Mouse (Mus musculus): ENCODE data around the gene Syt16. TPM values are rescaled to one million over a fixed set of nuclear protein-coding genes. Genes with fewer than 3 reads are reported as not detected.

The Syt16 gene
- polyA plus RNA-seq, 1 experiment from 2014 or later: 5.7 TPM

- Histone ChIP-seq H3K27me3 (peaks cover 7% of the 10 kb centered on the region), H3K4me3 (replicated peaks) (no peak overlapping the region), H3K9ac (replicated peaks) (no peak overlapping the region), H3K4me2 (no peak overlapping the region), H3K27ac (no peak overlapping the region), H3K4me1 (replicated peaks) (peaks cover 3% of the 10 kb centered on the region; the same call in 1 of the 2 replicates), H3K9me3 (no peaks in the 10 kb centered on the region), H3K36me3 (no peaks in the 10 kb centered on the region)
- 55% methylated on average over 7 of the region's 7 CpGs for WGBS
- ATAC-seq (ENCODE audit: insufficient number of reproducible peaks, insufficient read depth, low FRiP score, low TSS enrichment, low read depth): no peak
Observed at GRCm38 (mm10) chr12:74014739-74015270, 17.3 kb downstream of the Syt16 start.

GRCm38 (mm10) chr12:74015491-74015890, 18.0 kb downstream of the Syt16 start:
- H3K27me3 ChIP-seq: peaks cover 7% of the 10 kb centered on the region

GRCm38 (mm10) chr12:74023260-74023659, 25.8 kb downstream of the Syt16 start:
- 75% methylated on average over 5 of the region's 5 CpGs for WGBS

More at GRCm38 (mm10) chr12:74015491-74015890, 18.0 kb downstream of the Syt16 start:
- Histone ChIP-seq H3K9me3 (no peaks in the 10 kb centered on the region), H3K36me3 (no peaks in the 10 kb centered on the region), H3K27ac (no peak overlapping the region), H3K9ac (replicated peaks) (no peak overlapping the region), H3K4me3 (replicated peaks) (no peak overlapping the region), H3K4me1 (replicated peaks) (peaks cover 3% of the 10 kb centered on the region; the same call in 1 of the 2 replicates), H3K4me2 (no peak overlapping the region)
- 55% methylated on average over 5 of the region's 5 CpGs for whole genome bisulfite sequencing
- no peak for ATAC-seq (ENCODE audit: insufficient number of reproducible peaks, insufficient read depth, low FRiP score, low TSS enrichment, low read depth)

GRCm38 (mm10) chr12:74024912-74025311, 27.5 kb downstream of the Syt16 start:
- H3K9me3 ChIP-seq: no peaks in the 10 kb centered on the region
- no peaks in the 10 kb centered on the region for H3K27me3 ChIP-seq
- no peak overlapping the region for H3K4me2 ChIP-seq
- no peak overlapping the region for H3K27ac ChIP-seq
- 81% methylated on average over 2 of the region's 2 CpGs for WGBS
- H3K36me3 ChIP-seq: no peaks in the 10 kb centered on the region
- H3K4me1 ChIP-seq (replicated peaks): no peaks in the 10 kb centered on the region
- H3K9ac ChIP-seq (replicated peaks): no peak overlapping the region
- H3K4me3 ChIP-seq (replicated peaks): no peak overlapping the region
- ATAC-seq (ENCODE audit: insufficient number of reproducible peaks, insufficient read depth, low FRiP score, low TSS enrichment, low read depth): no peak

More at GRCm38 (mm10) chr12:74023260-74023659, 25.8 kb downstream of the Syt16 start:
- Histone ChIP-seq H3K36me3 (no peaks in the 10 kb centered on the region), H3K9ac (replicated peaks) (no peak overlapping the region), H3K27me3 (no peaks in the 10 kb centered on the region), H3K4me2 (no peak overlapping the region), H3K27ac (no peak overlapping the region), H3K4me1 (replicated peaks) (no peaks in the 10 kb centered on the region), H3K9me3 (no peaks in the 10 kb centered on the region), H3K4me3 (replicated peaks) (no peak overlapping the region)
- ATAC-seq (ENCODE audit: insufficient number of reproducible peaks, insufficient read depth, low FRiP score, low TSS enrichment, low read depth): no peak

- Histone ChIP-seq H3K27ac (no peak overlapping the region), H3K4me2 (no peak overlapping the region), H3K4me1 (replicated peaks) (no peaks in the 10 kb centered on the region), H3K27me3 (no peaks in the 10 kb centered on the region), H3K4me3 (replicated peaks) (no peak overlapping the region), H3K9ac (replicated peaks) (no peak overlapping the region), H3K36me3 (no peaks in the 10 kb centered on the region), H3K9me3 (no peaks in the 10 kb centered on the region)
- no peak for ATAC-seq (ENCODE audit: insufficient number of reproducible peaks, insufficient read depth, low FRiP score, low TSS enrichment, low read depth)
- WGBS: 88% methylated on average over 5 of the region's 5 CpGs
Observed at GRCm38 (mm10) chr12:74043225-74043624, 45.8 kb downstream of the Syt16 start.

GRCm38 (mm10) chr12:74043755-74044154, 46.3 kb downstream of the Syt16 start:
- no peak overlapping the region for H3K4me3 ChIP-seq (replicated peaks)
- ATAC-seq (ENCODE audit: insufficient number of reproducible peaks, insufficient read depth, low FRiP score, low TSS enrichment, low read depth): no peak
- no peak overlapping the region for H3K4me2 ChIP-seq
- no peak overlapping the region for H3K27ac ChIP-seq
- no peaks in the 10 kb centered on the region for H3K36me3 ChIP-seq
- H3K9me3 ChIP-seq: no peaks in the 10 kb centered on the region
- 61% methylated on average over 6 of the region's 6 CpGs for WGBS
- no peaks in the 10 kb centered on the region for H3K27me3 ChIP-seq
- H3K9ac ChIP-seq (replicated peaks): no peak overlapping the region
- H3K4me1 ChIP-seq (replicated peaks): no peaks in the 10 kb centered on the region

GRCm38 (mm10) chr12:74044241-74044640, 46.8 kb downstream of the Syt16 start:
- Histone ChIP-seq H3K9ac (replicated peaks) (no peak overlapping the region), H3K4me1 (replicated peaks) (no peaks in the 10 kb centered on the region), H3K27ac (no peak overlapping the region), H3K9me3 (no peaks in the 10 kb centered on the region), H3K27me3 (no peaks in the 10 kb centered on the region), H3K4me2 (no peak overlapping the region), H3K36me3 (no peaks in the 10 kb centered on the region), H3K4me3 (replicated peaks) (no peak overlapping the region)
- 86% methylated on average over 4 of the region's 4 CpGs for WGBS
- no peak for ATAC-seq (ENCODE audit: insufficient number of reproducible peaks, insufficient read depth, low FRiP score, low TSS enrichment, low read depth)

GRCm38 (mm10) chr12:74055336-74055931, 58.0 kb downstream of the Syt16 start:
- no peak overlapping the region for H3K4me3 ChIP-seq (replicated peaks)
- no peaks in the 10 kb centered on the region for H3K36me3 ChIP-seq
- H3K9ac ChIP-seq (replicated peaks): no peak overlapping the region
- no peak overlapping the region for H3K27ac ChIP-seq
- WGBS: 57% methylated on average over 12 of the region's 12 CpGs
- no peaks in the 10 kb centered on the region for H3K9me3 ChIP-seq
- no peaks in the 10 kb centered on the region for H3K4me1 ChIP-seq (replicated peaks)
- no peak for ATAC-seq (ENCODE audit: insufficient number of reproducible peaks, insufficient read depth, low FRiP score, low TSS enrichment, low read depth)
- H3K4me2 ChIP-seq: no peak overlapping the region
- H3K27me3 ChIP-seq: no peaks in the 10 kb centered on the region

GRCm38 (mm10) chr12:74056162-74056561, 58.7 kb downstream of the Syt16 start:
- no peaks in the 10 kb centered on the region for H3K9me3 ChIP-seq
- WGBS: 80% methylated on average over 2 of the region's 2 CpGs

GRCm38 (mm10) chr12:74062547-74062946, 65.1 kb downstream of the Syt16 start:
- no peak overlapping the region for H3K27ac ChIP-seq
- 90% methylated on average over 1 of the region's 1 CpGs for whole genome bisulfite sequencing
- H3K9me3 ChIP-seq: no peaks in the 10 kb centered on the region
- no peaks in the 10 kb centered on the region for H3K4me1 ChIP-seq (replicated peaks)
- no peaks in the 10 kb centered on the region for H3K27me3 ChIP-seq
- ATAC-seq (ENCODE audit: insufficient number of reproducible peaks, insufficient read depth, low FRiP score, low TSS enrichment, low read depth): no peak
- H3K4me3 ChIP-seq (replicated peaks): no peak overlapping the region
- H3K36me3 ChIP-seq: no peaks in the 10 kb centered on the region
- no peak overlapping the region for H3K9ac ChIP-seq (replicated peaks)
- H3K4me2 ChIP-seq: no peak overlapping the region

More at GRCm38 (mm10) chr12:74056162-74056561, 58.7 kb downstream of the Syt16 start:
- Histone ChIP-seq H3K27me3 (no peaks in the 10 kb centered on the region), H3K4me2 (no peak overlapping the region), H3K27ac (no peak overlapping the region), H3K9ac (replicated peaks) (no peak overlapping the region), H3K4me3 (replicated peaks) (no peak overlapping the region), H3K4me1 (replicated peaks) (no peaks in the 10 kb centered on the region), H3K36me3 (no peaks in the 10 kb centered on the region)
- no peak for ATAC-seq (ENCODE audit: insufficient number of reproducible peaks, insufficient read depth, low FRiP score, low TSS enrichment, low read depth)

- no peaks in the 10 kb centered on the region for H3K36me3 ChIP-seq
- no peaks in the 10 kb centered on the region for H3K9me3 ChIP-seq
- no peak overlapping the region for H3K4me2 ChIP-seq
- H3K9ac ChIP-seq (replicated peaks): no peak overlapping the region
- no peak overlapping the region for H3K27ac ChIP-seq
- no peaks in the 10 kb centered on the region for H3K4me1 ChIP-seq (replicated peaks)
- ATAC-seq (ENCODE audit: insufficient number of reproducible peaks, insufficient read depth, low FRiP score, low TSS enrichment, low read depth): no peak
- 92% methylated on average over 1 of the region's 1 CpGs for WGBS
- no peaks in the 10 kb centered on the region for H3K27me3 ChIP-seq
- H3K4me3 ChIP-seq (replicated peaks): no peak overlapping the region
Observed at GRCm38 (mm10) chr12:74068912-74069311, 71.5 kb downstream of the Syt16 start.

GRCm38 (mm10) chr12:74075590-74075989, 78.1 kb downstream of the Syt16 start:
- Histone ChIP-seq H3K9me3 (no peaks in the 10 kb centered on the region), H3K27ac (no peak overlapping the region), H3K36me3 (no peaks in the 10 kb centered on the region), H3K9ac (replicated peaks) (no peak overlapping the region), H3K27me3 (no peaks in the 10 kb centered on the region), H3K4me2 (no peak overlapping the region), H3K4me3 (replicated peaks) (no peak overlapping the region), H3K4me1 (replicated peaks) (no peaks in the 10 kb centered on the region)
- 87% methylated on average over 3 of the region's 3 CpGs for WGBS
- ATAC-seq (ENCODE audit: insufficient number of reproducible peaks, insufficient read depth, low FRiP score, low TSS enrichment, low read depth): no peak
